Mouse (Mus musculus) cerebellum, adult 18-20 months (tissue): Measurements from ENCODE around the gene Umps.
A peak's percentile ranks its signal among the peaks of the same experiment; 100 is the strongest.

Experiments used
- DNase-seq, 2 experiments: peaks; one replicate each; pipeline ENCODE4 v3.0.0; 2021

The Umps gene

DNA sequence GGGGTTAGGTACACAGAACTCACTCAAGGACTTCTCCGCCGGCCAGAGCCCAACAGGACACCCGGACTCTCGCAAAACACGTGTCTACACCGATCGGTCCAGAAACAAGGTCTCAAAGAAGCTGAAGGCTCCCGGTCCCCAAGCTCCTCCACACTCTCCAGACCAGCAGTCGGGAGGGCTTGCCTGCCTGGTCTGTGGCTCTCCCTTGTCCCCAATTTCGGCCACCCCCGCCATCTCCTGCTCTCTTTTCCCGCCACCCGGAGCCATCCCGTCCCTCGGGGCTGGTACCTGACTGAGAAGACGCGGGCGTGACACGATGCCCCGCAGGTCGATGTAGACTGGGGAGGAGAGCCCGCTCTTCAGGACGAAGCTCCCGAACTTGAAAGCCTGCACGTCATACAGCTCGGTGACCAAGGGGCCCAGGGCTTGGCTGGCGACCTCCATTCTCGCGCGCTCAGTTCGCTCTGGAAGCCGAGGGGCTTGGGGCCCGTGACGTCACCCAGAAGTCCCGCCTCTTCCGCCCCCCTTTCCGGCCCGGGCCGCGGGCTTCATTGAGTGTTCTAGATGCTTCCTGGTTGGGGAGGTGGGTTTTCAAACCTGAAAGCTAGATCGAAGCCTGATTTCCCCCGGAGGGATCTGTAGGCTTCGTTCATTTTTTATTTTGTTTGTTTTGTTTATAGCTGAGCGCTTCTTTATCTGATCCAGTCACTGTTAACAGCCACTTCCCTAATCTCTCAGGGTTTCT, at the start of gene Umps:
Umps (minus strand) TSS at position 501 of the 745 bp plus-strand sequence.
- peak; percentile 83 to 88 for DNase-seq

DNA sequence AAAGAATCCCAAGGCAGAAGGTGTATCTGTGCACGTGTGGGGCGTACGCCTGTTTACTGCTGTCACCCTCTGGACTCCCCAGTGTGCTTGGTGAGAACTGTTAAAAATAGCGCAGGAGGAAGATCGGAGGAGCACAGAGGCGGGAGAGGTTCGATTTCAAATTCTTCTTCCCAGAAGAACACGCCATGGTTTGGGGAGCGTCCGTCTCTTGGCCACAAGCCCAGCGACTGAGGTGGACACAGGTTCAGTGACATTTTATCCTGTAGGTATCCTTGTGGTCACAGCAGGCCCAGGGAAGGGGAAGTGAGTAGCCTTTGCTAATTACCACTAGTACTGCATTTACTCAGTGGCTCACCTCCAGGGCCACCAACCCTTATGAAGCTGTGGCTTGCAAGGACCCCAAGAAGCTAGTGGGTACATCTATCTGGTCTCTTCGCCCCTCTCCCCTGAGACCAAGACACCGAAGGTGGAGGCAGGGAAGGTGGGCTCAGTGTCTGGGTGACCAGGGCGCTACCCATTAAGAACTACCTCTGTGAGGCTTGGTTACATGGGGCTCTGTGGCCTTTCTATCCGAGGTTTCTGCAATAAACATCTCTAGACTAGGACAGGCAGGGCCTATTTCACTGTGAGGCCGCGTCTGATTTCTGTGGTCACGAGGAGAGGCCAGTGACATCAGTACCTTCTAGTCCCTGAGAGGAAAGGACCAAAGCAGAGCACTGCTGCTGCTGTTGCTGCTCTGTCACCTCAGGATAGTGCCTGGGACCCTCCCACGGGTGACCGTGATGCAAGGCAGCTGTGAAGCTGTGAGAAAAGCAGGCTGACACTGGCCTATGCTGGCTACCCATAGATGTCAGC, 45.4 kb upstream of the Umps start:
- no peak for DNase-seq

DNA sequence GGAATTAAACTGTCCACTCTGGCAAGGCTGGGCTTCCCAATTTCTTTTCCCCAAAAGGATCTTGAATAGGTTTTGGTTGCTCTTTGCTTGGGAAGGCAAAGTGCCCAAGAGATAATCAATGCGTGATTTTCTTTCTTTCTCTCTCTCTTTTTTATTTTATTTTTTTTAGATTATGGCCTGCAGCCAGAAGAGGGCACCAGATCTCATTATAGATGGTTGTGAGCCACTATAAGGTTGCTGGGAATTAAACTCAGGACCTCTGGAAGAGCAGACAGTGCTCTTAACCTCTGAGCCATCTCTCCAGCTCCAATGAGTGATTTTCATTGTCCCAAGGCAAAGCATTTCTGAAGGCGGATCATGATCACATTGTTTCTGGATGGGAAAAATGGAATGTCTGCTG, 42.7 kb upstream of the Umps start:
- no peak for DNase-seq

DNA sequence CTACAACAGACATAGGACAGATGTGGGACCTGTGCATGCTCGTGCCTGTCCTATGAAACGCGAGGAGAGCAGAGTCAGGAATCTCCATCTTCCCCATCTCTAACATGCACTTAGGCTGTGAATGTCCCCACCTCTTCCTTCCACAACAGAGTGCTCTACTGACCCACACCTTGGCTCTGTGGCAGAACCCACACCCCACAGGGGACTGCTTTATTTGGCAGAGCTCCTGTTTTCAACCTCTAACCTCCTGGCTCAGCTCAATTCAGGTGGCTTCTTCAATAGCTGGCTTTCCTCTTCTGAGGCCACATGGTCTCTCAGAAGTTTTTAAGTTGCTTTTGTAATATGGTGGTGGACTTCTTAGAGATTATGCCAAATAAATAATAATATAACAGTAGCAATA, 39.1 kb upstream of the Umps start:
- DNase-seq = no peak

DNA sequence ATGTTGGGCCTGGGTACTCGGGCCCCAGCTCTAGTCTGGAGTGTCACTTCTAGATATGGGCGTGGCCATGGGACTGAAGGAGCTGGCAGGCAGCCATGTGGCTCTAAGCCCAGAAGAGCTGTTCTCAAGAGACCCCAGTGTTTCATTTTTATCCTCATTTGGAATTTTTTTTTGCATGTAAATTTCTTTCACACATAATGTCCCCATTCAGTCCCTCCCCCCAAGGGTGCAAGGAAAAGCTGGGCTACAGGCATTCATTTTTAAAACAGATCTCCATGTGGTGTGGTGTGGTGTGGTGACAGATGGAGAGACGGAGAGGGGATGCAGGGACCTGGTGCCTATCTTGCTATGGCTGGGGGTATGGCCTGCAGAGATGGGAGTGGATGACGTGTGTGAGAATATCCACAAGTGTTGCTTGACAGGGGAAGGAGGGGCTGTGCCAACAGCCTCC, 37.3 kb upstream of the Umps start:
- no peak for DNase-seq

DNA sequence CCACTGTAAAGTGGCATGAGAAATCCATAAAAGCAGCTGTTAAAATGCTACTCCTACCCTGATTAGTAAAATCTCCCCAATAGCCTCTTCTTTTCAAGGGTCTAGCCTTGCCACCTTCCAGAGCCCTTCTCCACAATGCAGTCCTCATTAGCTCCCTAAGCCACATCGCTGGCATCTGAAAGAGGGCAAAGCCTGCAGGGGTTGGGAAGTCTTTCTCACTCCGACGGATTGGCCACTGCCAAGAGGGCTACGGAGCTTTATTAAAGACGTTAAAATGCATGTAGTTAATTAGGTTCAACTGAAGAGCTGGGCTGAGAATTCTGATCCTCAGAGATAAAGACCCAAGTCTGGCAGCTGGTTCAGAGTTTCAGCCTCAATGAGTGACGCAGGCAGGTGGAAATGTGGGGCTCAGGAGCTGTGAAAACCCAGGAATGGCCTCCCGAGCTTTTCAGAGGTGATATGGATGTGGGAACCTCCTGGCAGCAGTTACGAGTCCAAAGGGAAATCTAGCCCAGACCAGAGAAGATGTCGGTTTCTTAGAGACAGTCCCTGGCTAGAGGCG, 36.8 kb upstream of the Umps start:
- no peak for DNase-seq

DNA sequence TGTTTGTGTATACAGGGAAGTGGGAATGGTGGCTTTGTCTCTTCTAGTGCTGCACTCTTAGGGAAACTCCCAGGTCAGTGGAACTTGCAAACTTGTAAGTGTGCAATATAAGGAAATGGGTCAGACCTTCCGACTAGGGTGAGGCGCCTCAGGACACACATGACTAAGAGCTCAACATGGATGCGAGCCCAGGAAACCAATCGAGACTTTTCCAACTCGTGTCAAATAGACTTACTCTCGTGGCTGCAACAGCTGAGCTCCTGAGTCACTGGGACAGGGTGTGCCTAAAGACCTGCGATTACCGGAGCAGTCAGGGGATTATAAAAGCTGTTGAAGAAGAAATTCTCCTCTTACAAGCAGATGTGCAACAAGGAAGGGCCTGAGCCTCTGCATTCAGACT, 33.9 kb upstream of the Umps start:
- no peak for DNase-seq

DNA sequence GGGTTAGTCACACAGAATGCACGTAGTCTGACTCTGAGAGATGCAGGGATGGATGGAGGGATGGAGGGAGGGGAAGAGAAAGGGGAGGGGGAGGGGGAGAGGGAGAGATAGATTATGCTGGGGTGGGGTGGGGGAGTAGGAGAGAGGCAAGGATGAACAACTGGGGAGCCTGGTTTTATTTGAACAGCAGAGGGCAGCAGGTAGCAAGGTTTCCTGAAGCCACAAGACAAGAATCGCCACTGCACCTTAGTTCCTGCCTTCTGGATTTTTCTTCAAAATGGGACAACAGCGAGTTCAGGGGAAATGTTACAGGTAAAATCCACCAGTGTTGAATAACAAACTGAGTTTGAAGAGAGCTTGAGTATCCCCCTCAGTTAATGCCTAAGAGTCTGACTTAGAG, 32.5 kb upstream of the Umps start:
- DNase-seq = peak; percentile 46 to 54

DNA sequence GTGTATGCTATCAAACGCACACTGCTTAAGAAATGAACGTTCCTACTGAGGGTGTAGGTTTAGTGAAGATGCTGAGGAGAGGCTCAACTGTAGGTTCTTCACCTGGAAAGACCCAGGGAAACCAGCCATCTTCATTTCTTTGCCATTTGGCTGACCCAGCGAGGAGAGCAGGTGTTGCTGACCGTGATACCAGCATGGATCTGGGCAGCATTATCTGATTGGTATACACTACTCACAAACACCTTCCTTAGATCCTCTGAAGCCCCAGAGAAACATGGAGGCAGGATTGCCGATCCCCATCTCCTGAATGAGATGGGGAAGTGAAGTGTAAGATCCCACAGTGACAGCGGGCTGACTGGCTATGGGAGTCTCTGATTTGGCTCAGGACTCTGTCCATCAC, 31.2 kb upstream of the Umps start:
- DNase-seq = peak; percentile 33 to 40

DNA sequence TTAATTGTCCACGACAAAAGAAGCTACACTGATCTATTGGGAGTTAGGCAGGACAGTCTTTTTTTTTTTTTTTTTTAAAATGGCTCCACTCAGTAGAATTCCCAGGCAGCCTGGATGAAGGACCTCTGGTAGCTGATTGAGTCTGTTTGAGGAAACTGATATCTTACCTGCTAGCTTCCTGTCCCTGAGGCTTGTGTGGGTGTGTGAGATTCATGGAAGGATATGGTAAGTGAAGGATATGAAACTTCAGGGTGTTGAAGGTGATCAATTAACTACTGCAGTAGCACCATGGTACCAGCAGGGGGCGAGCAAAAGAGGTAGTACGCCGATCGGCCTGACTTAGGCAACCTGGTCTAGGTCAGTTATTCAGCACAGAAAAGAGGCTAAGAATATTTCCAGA, 29.2 kb upstream of the Umps start:
- DNase-seq = peak; percentile 63 to 64

DNA sequence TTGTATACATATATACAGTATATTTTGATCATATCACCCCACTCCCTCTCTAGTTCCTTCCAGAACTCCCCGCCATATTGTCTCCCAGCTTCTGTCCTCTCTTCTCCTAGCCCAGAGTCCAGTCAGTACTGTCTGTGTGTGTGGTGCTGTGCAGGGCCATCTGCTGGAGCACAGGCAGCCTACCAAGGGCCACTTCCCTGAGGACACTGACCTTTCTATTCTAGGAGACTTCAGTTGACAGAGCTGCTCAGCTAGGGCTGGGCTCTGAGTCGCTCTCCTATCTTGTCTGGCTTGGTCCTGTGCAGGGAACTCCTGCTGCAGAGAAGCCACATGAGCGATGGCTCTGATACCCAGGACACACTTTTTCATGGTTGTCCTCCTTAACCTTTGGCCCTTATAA, 28.7 kb upstream of the Umps start:
- DNase-seq = peak in 1 of 2 experiments; percentile 18

DNA sequence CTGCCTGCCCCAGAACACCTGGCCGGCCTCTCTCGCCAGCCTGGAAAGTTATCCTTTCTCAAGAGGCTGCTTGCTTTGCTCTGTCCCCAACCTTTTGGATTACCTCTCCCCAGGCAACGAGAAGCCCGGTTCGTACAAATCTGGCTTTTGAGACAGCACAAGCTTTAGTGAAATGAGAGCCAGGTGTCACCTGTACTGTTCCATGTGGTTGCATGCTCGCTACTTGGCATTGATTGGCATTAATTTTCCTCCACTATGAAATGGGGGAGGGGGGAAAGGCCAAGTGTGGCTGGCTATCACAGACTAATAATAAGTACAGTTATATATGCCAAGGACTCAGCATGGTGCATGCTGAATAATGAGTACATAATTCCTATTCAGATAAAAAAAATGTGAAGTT, 27.5 kb upstream of the Umps start:
- no peak for DNase-seq

DNA sequence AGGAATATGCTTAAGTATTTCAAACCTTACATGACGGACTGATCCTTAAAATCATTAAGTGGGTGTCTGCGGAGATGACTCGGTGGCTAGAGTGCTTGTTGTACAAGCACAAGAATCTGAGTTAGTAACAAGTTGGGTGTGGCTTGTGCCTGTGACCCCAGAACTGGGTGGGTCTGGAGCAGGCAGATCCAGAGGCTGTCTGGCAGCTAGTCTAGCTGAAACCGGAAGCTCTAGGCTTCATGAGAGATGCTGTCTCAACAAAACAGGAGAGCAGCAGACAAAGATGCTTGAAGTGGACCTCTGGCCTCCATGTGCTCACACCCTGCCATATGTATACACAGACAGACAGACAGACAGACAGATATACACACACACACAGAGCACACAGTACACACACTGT, 23.9 kb upstream of the Umps start:
- DNase-seq = no peak

DNA sequence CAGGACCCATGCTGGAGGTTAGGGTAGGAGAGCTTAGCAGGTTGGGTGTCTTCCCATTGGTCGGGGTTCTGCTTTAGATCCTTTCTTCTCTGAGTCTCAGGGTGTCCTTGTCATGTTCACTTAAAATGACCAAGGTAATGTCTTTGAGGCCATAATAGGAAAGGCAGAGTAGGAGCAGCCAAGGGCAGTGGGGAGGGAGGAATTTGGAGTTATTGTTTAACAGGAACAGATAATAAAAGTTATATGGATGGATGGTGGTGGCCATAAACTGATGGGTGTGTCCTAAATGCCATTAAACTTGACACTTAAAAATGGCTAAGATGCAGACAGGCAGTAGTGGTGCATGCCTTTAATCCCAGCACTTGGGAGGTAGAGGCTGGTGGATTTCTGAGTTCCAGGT, 22.3 kb upstream of the Umps start:
- DNase-seq = no peak

DNA sequence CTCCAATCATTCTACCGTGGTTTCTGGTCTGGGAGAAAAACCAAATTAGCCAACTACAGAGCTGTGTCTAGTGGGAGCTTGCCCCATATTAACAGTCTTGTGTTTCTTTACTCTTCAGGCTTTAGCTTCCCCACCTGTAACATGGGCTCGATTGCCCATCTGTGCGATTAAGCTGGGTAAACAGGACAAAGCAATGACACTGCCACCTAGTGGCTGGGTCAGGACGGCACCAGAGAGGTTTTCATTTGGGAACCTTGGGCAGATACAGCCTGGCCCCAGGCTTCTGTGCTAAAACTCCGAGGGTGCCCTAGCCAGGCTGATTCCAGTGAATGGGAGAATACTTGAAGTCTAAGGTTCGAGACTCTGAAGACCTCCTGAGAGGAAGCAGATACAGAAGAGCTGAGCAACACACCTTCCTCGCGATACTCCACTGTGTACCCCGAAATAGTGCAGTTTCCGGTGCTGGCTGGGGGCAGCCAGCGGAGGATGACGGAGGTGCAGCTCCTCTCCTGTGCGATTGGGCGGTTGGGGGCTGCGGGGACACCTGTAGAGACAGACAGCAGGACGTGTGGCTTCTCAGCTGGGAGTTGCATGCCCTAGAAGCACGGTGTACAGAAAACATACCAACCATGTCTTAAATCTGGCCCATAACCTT, 21.6 kb upstream of the Umps start:
- peak; percentile 43 to 61 for DNase-seq

DNA sequence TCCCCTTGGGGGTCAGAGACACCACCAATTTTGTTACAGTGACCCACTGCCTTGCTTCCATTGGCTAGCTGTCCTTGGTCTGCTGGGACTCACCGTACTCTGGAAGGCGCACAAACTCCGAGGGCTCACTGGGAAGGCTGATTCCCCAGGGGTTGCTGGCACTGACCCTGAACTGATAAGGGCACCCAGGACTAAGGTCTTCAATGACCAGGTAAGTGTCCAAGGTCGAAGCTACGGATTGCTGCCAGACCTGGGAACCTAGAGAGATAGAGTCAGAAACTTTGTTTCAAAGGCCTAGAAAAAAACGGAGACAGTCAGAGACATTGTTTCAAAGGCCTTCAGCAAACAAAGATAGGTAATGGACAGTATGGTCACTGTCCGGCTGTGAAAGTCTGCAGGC, 20.2 kb upstream of the Umps start:
- DNase-seq = no peak

DNA sequence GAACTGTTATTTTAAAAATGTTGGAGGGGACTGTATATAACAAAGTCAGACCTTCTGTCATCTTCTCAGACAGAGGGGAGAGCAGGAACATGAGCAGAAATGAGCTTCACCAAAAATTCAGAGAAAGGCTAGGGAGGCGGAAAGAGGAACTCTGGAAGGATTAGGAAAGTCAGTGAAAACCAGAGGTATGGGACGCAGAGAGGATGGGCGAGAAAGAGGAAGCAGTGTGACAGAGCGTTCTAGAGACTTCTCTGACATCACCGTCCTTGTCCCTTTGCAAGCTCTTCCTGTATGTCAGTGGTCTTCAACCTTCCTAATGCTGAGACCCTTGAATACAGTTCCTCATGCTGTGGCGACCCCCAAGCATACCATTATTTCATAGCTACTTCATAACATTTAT, 18.5 kb upstream of the Umps start:
- no peak for DNase-seq

DNA sequence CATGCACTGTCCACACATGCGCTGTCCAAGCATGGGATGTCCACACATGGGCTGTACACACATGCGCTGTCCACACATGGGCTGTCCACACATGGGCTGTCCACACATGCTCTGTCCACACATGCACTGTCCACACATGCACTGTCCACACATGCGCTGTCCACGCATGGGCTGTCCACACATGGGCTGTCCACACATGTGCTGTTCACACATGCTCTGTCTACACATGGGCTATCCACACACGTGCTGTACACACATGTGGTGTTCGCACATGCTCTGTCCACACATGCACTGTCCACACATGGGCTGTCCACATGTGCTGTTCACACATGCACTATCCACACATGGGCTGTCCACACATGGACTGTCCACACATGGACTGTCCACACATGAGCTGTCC, 16.9 kb upstream of the Umps start:
- no peak for DNase-seq

DNA sequence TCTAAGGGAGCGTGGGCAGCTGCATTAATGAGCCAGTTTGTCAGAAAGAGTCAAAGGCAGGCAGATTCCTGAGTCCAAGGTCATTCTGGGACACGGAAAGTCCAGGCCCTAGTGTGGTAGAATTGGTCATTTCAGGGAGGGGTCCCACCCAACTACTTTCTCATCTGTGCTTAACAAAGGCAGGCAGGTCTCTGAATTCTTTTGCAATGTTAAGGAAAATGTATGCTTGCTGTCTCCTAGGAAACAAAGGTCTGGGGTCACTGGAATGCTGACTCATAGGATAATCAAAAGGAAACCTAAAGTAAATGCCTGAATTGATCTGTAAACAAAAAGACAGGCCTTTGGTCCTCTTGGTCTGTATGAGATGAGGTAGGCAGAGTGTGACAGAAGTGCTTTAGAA, 13.0 kb upstream of the Umps start:
- no peak for DNase-seq

DNA sequence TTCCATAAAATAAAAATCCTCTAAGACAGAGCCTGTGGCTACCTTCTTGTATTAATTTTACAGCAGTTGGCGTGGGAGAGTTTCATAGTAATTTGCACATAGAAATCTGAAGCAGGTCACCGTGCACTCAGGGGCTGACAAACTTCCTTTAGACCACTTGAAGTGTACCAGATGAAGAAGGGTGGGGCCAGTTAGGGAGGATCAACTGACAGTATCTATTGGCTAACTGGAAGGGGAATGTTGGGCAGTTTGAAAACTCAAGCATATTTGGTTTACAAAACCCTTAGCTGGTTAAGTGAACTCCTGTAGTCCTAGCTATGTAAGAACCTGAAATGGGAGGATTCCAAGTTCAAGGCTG, 424 bp upstream of the Umps start:
- DNase-seq = no peak

DNA sequence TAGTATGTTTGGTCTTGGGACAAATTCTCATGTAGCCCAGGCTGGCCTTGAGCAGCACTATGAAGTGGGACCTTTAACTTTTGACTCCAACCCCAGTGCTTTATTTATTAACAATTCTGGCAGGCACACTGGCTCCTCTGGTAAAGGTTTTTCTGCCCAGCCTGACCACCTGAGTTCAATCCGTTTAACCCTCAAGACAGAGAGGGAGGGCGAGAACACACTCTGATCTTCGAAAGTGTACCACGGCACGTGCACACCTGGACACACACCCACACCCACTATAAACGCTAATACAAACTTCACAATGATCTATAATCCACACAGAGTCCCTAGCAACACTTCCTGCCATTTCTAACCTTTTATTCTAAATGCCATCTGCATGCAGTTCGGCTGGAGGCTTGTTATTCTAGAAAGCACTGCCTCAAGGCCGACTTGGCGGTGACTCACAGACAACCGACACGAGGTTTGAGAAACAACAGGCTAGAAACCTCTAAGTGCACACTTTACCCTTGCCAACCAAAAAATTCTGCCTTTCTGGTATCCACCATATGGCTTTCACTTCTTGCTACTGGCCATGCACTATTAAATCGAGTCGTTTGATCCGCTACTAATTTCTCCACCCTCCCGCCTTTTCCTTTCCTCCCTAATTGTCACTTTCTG, 830 bp downstream of the Umps start:
- DNase-seq = no peak

DNA sequence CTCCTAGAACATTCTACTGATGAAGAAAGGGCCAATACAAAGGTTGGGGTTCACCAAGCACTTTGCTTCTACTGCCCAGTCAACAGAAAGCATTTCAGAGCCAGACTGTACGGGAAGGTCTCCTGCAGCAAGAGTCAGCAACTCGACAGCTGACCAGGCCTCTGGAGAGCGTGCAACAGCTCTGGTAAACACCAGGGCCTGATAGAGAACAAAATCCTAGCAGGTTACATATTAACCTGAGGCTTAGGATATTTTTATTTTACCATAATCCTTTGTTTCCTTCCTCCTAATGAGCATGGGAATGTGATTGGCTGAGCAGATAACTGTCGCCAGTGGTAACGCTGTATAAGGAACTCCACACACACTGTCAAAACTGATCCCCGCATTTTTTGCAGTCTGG, 3.3 kb downstream of the Umps start:
- DNase-seq = no peak

DNA sequence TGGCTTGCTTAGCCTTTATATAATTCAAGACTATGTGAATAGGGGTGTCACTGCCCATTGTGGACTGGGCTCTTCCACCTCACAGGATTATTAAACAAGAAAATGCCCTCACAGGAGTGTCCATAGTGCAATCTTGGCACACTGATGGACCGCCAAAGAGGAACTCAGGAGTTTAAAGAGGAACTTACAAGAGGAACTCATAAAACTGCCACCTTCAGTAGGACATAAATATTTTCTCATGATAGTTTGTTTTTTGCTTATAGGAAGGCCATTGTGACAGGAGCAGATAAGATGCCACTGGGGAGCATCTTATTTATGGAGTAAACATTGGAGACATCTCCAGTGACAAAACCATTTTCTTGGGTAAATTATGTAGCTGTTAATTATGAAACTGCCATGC, 12.0 kb downstream of the Umps start:
- no peak for DNase-seq
